Mouse (Mus musculus) lung, embryonic 16.5 days (tissue): ENCODE results near the gene Umps. TPM values are rescaled to one million over a fixed set of nuclear protein-coding genes. Genes with fewer than 3 reads are reported as not detected.
A peak's percentile ranks its signal among the peaks of the same experiment; 100 is the strongest.

Experiments
- ATAC-seq: fragments of 200-750 bp; cut with Nextera tagmentation; 2 replicates; pipeline ENCODE4 v1.8.0; 2017; ENCODE audit warnings: low read depth, mild to moderate bottlenecking, moderate library complexity
- H3K27ac ChIP-seq: fragments of 300-500 bp; sonication (generic); 2 replicates; pipeline ENCODE4 v1.5.1; 2014; ENCODE audit warnings: mild to moderate bottlenecking, control low read depth, low read length
- H3K27me3 ChIP-seq: fragments of 300-500 bp; sonication (generic); 2 replicates; pipeline ENCODE4 v1.6.1; 2014; ENCODE audit warnings: low read depth, low read length, mixed read lengths; ENCODE audit not compliant: control insufficient read depth, insufficient read depth
- H3K36me3 ChIP-seq: fragments of 300-500 bp; sonication (generic); 2 replicates; pipeline ENCODE4 v1.6.1; 2014; ENCODE audit warnings: low read length; ENCODE audit not compliant: control insufficient read depth, insufficient read depth
- H3K4me1 ChIP-seq: fragments of 300-500 bp; sonication (generic); replicated peaks from 2 replicates; pipeline ENCODE4 v1.6.1; 2014; ENCODE audit warnings: low read length, mixed read lengths; ENCODE audit not compliant: control insufficient read depth, insufficient read depth
- H3K4me2 ChIP-seq: fragments of 300-500 bp; sonication (generic); 2 replicates; pipeline ENCODE4 v1.6.1; 2014; ENCODE audit warnings: low read depth, low read length, control low read depth
- H3K4me3 ChIP-seq: fragments of 300-500 bp; sonication (generic); 2 replicates; pipeline ENCODE4 v1.5.1; 2014; ENCODE audit warnings: mild to moderate bottlenecking, low read length, control low read depth
- H3K9ac ChIP-seq: fragments of 300-500 bp; sonication (generic); 2 replicates; pipeline ENCODE4 v1.6.1; 2014; ENCODE audit warnings: low read length, control low read depth
- H3K9me3 ChIP-seq: fragments of 300-500 bp; sonication (generic); 2 replicates; pipeline ENCODE4 v1.6.1; 2016; ENCODE audit warnings: low read length; ENCODE audit not compliant: control insufficient read depth
- WGBS: fragments of 180-500 bp; shearing (Covaris S2); extraction: QIAGEN DNeasy Blood & Tissue Kit; methylation state at CpG from one replicate; pipeline ENCODE4 v1.1.7; 2014; 5-methylcytosine and 5-hydroxymethylcytosine counted together
- polyA plus RNA-seq: library from polyadenylated mRNA; unstranded; fragments of >200 nt; fragmentation: Nextera tagmentation; extraction: Ambion mirVana; gene quantifications from 2 replicates; pipeline ENCODE4 v1.2.1, GENCODE M21; 2015

Gene Umps
- polyA plus RNA-seq, 1 experiment from 2014 or later: 49.9 TPM

GRCm38 (mm10) chr16:33944772-33945171 lies 22.1 kb downstream of the Umps start:
- Histone ChIP-seq H3K4me1 (peaks cover 55% of the 10 kb centered on the region), H3K9me3 (no peaks in the 10 kb centered on the region), H3K9ac (no peak overlapping the region), H3K27ac (peak overlapping the region; percentile 51), H3K4me2 (no peak overlapping the region), H3K27me3 (no peaks in the 10 kb centered on the region), H3K4me3 (no peak overlapping the region), H3K36me3 (no peaks in the 10 kb centered on the region; the same call in 1 of the 2 replicates)
- 17% methylated on average over 6 of the region's 6 CpGs for WGBS
- ATAC-seq: peak; percentile 64

GRCm38 (mm10) chr16:33944126-33944525 lies 22.7 kb downstream of the Umps start:
- H3K4me2 ChIP-seq: no peak overlapping the region
- no peak overlapping the region for H3K9ac ChIP-seq
- H3K4me3 ChIP-seq: no peak overlapping the region
- peaks cover 61% of the 10 kb centered on the region for H3K4me1 ChIP-seq
- peak overlapping the region; percentile 45 for H3K27ac ChIP-seq
- no peak for ATAC-seq
- no peaks in the 10 kb centered on the region for H3K27me3 ChIP-seq
- H3K36me3 ChIP-seq: no peaks in the 10 kb centered on the region; the same call in 1 of the 2 replicates
- 71% methylated on average over 4 of the region's 4 CpGs for WGBS
- no peaks in the 10 kb centered on the region for H3K9me3 ChIP-seq

DNA sequence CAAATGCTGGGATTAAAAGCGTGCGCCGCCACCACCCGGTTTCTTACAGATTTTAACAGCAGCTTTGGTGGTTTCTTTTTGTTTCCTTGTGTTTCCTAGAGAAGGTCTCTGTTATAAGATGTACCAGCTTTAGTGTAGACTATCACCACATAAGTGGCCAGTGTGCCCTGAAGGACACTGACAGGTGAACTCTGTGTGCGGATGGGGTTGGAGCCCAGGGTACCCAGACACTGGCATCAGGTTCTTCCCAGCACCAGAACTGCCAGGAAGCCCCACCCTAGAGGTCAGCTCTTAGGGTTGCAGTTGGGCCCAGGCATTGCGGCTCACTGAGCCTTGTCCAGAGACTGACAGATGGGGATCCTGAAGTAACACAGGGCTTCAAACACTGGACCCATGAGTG lies 23.4 kb downstream of the Umps start:
- H3K27ac ChIP-seq: no peak overlapping the region
- no peak for ATAC-seq
- H3K4me1 ChIP-seq: peaks cover 68% of the 10 kb centered on the region

GRCm38 (mm10) chr16:33942341-33942740 lies 24.5 kb downstream of the Umps start:
- H3K9me3 ChIP-seq: no peaks in the 10 kb centered on the region
- no peaks in the 10 kb centered on the region for H3K36me3 ChIP-seq
- 0 out of 2 replicates have a peak overlapping the region, but pooled peaks have one; percentile 38 for H3K9ac ChIP-seq
- no peak overlapping the region for H3K4me2 ChIP-seq
- 35% methylated on average over 11 of the region's 11 CpGs for WGBS
- no peak for ATAC-seq
- peaks cover 76% of the 10 kb centered on the region for H3K4me1 ChIP-seq
- H3K4me3 ChIP-seq: no peak overlapping the region
- H3K27ac ChIP-seq: no peak overlapping the region
- 0 out of 2 replicates have a peak, but pooled peaks cover 2% of the 10 kb centered on the region for H3K27me3 ChIP-seq

More for the DNA sequence above, 23.4 kb downstream of the Umps start:
- 0 out of 2 replicates have a peak, but pooled peaks cover 2% of the 10 kb centered on the region for H3K27me3 ChIP-seq
- no peak overlapping the region for H3K4me3 ChIP-seq
- no peaks in the 10 kb centered on the region for H3K9me3 ChIP-seq
- 94% methylated on average over 6 of the region's 6 CpGs for WGBS
- no peak overlapping the region for H3K4me2 ChIP-seq
- H3K36me3 ChIP-seq: no peaks in the 10 kb centered on the region
- no peak overlapping the region for H3K9ac ChIP-seq

DNA sequence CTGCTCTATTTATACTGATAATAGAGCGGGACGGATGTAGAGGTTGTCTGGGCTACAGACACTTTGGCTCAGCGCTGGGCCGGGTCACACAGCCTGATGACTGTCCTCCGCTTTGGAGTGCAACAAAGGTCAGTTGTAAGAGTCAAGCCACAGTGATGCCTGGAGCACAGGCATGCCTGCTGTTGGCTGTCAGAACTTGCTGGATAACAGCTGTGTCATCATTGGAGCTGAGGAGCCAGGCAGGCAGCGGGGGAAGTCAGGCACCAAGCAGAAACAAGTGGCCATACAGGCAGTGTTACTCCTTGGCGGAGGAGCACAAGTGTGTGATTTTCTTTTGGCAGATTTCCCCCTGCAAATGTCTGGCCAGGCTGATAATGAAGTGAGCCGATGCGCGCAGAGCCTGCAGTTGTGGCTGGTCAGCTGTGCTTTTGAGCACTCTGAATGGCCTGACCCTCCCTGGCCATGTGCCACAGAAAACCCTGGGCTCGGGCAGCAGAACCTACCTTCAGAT lies 25.5 kb downstream of the Umps start:
- 0 out of 2 replicates have a peak overlapping the region, but pooled peaks have one; percentile 31 for H3K27ac ChIP-seq
- peaks cover 84% of the 10 kb centered on the region for H3K4me1 ChIP-seq
- H3K4me3 ChIP-seq: no peak overlapping the region
- H3K9me3 ChIP-seq: no peaks in the 10 kb centered on the region
- peak; percentile 63 for ATAC-seq
- H3K27me3 ChIP-seq: 0 out of 2 replicates have a peak, but pooled peaks cover 2% of the 10 kb centered on the region
- H3K36me3 ChIP-seq: no peaks in the 10 kb centered on the region
- 30% methylated on average over 11 of the region's 11 CpGs for WGBS
- no peak overlapping the region for H3K4me2 ChIP-seq
- no peak overlapping the region for H3K9ac ChIP-seq

DNA sequence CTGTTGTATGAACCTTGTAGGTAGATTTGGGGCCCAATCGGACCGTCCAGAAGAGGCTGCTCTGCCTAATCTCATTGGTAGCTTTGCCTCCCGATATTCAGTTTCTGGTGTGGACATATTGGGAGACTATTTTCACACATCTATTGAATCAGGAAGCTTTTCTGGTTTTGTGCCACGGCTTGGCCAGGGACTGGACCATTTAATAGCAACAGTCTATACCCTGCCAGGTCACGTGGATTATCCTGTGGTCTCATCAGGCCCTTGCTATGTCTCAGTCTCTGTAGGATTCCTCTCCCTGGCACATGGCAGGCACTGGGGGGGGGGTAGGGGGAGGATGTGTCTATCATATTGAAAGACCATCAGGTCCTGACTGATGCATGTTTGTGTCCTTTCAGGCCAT lies 26.7 kb downstream of the Umps start:
- Histone ChIP-seq H3K9ac (no peak overlapping the region), H3K27me3 (0 out of 2 replicates have a peak, but pooled peaks cover 2% of the 10 kb centered on the region), H3K4me3 (no peak overlapping the region), H3K27ac (no peak overlapping the region), H3K36me3 (no peaks in the 10 kb centered on the region), H3K4me2 (no peak overlapping the region), H3K4me1 (peaks cover 73% of the 10 kb centered on the region), H3K9me3 (no peaks in the 10 kb centered on the region)
- WGBS: 74% methylated on average over 5 of the region's 5 CpGs
- no peak for ATAC-seq

DNA sequence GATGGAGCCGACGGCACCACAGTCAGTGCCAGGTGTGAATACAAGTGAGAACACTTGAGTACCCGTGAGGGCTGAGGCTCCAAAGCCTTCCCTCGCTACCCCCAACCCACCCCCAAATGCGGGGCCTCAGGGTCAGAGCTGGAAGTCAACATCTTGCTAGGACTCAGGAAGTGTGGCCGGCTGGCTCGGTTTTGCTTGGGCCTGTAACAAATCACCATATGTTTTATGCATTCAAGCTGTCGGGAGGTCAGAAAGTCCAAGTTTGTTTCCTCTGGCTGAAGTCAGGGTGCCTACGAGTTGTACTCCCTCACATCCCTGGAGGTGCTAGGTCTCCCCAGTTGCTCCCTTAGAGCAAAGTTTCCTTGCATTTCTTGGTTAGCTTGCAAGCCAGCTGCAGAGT lies 27.2 kb downstream of the Umps start:
- 41% methylated on average over 9 of the region's 9 CpGs for WGBS
- Histone ChIP-seq H3K4me3 (no peak overlapping the region), H3K9me3 (no peaks in the 10 kb centered on the region), H3K4me1 (peaks cover 72% of the 10 kb centered on the region), H3K27ac (peak overlapping the region; percentile 26; the same call in 1 of the 2 replicates), H3K4me2 (no peak overlapping the region), H3K27me3 (0 out of 2 replicates have a peak, but pooled peaks cover 2% of the 10 kb centered on the region), H3K36me3 (no peaks in the 10 kb centered on the region), H3K9ac (no peak overlapping the region)
- ATAC-seq: no peak

- no peaks in the 10 kb centered on the region for H3K9me3 ChIP-seq
- peak overlapping the region; percentile 26 for H3K27ac ChIP-seq
- ATAC-seq: no peak
- no peak overlapping the region for H3K9ac ChIP-seq
- no peaks in the 10 kb centered on the region for H3K36me3 ChIP-seq
- 0 out of 2 replicates have a peak, but pooled peaks cover 2% of the 10 kb centered on the region for H3K27me3 ChIP-seq
- WGBS: 61% methylated on average over 2 of the region's 2 CpGs
- no peak overlapping the region for H3K4me3 ChIP-seq
- H3K4me1 ChIP-seq: peaks cover 74% of the 10 kb centered on the region
- H3K4me2 ChIP-seq: no peak overlapping the region
These were observed 27.7 kb downstream of the Umps start for GRCm38 (mm10) chr16:33939133-33939531.

GRCm38 (mm10) chr16:33938311-33939132 lies 28.3 kb downstream of the Umps start:
- H3K27ac ChIP-seq: peak overlapping the region; percentile 26
- H3K4me1 ChIP-seq: peaks cover 74% of the 10 kb centered on the region

More at GRCm38 (mm10) chr16:33938311-33939132, 28.3 kb downstream of the Umps start:
- no peak for ATAC-seq
- no peaks in the 10 kb centered on the region for H3K9me3 ChIP-seq
- WGBS: 45% methylated on average over 12 of the region's 12 CpGs
- H3K36me3 ChIP-seq: no peaks in the 10 kb centered on the region
- no peak overlapping the region for H3K4me2 ChIP-seq
- no peak overlapping the region for H3K4me3 ChIP-seq
- peaks cover 2% of the 10 kb centered on the region; the same call in 1 of the 2 replicates for H3K27me3 ChIP-seq
- no peak overlapping the region for H3K9ac ChIP-seq
